Mouse (Mus musculus) G1E (cell line): Measurements from ENCODE around the gene Sf3b6.
"Not testable (repeated sequence)": the region's sequence is repeated elsewhere in the genome, so short reads cannot be mapped to it uniquely, and the experiment has no call there.

Experiments used
- CTCF ChIP-seq: IDR thresholded peaks from 2 replicates; pipeline ENCODE4 v1.5.1; 2012; ENCODE audit warnings: low read depth, low read length, inconsistent platforms, mixed read lengths
- POLR2AphosphoS5 ChIP-seq: IDR thresholded peaks from 2 replicates; pipeline ENCODE4 v1.6.1; 2012; ENCODE audit warnings: low read depth, low read length, inconsistent platforms; ENCODE audit not compliant: insufficient replicate concordance

DNA sequence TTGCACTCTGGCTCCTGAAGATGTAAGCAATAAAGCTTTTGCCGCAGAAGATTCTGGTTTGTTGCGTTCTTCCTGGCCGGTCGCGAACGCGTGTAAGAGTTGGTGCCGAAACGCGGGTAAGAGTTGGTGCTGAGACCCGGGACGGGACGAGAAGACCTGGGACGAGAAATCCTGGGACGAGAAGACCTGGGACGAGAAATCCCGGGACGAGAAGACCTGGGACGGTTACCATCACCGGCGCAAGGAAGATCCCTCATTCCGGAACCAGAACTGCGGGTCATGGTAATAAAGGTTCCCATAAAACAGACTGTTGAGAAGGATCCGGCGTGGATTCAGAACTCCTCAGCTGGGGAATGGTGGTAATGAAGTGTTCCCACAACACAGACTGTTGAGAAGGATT is 29.2 kb upstream of the Sf3b6 start:
- TF ChIP-seq CTCF, POLR2AphosphoS5: not testable (repeated sequence)
